Mouse (Mus musculus): ENCODE data around the gene Dusp5. TPM values are rescaled to one million over a fixed set of nuclear protein-coding genes. Genes with fewer than 3 reads are reported as not detected.
A peak's percentile ranks its signal among the peaks of the same experiment; 100 is the strongest.

Dusp5 gene
- polyA plus RNA-seq, 1 experiment from 2014 or later: 3.1 TPM

- Histone ChIP-seq H3K4me1 (ENCODE audit: control insufficient read depth, insufficient read depth, low read length) (no peaks in the 10 kb centered on the region), H3K36me3 (ENCODE audit: control insufficient read depth, insufficient read depth, low read length) (no peaks in the 10 kb centered on the region), H3K27ac (replicated peaks; ENCODE audit: low read depth, low read length) (no peak overlapping the region), H3K4me3 (replicated peaks; ENCODE audit: low read depth, low read length) (no peak overlapping the region), H3K27me3 (ENCODE audit: control insufficient read depth, insufficient read depth, low read length) (no peaks in the 10 kb centered on the region), H3K9me3 (ENCODE audit: control insufficient read depth, low read length) (no peaks in the 10 kb centered on the region), H3K4me2 (ENCODE audit: low read length) (peak overlapping the region; percentile 19), H3K9ac (replicated peaks; ENCODE audit: low read length) (no peak overlapping the region)
- 29% methylated on average over 20 of the region's 20 CpGs for WGBS
- DNase-seq (peak; percentile 8), ATAC-seq (ENCODE audit: low FRiP score, low TSS enrichment) (no peak)
Measured at GRCm38 (mm10) chr19:53557267-53557936, 28.5 kb downstream of the Dusp5 start.

GRCm38 (mm10) chr19:53560436-53560835 lies 31.5 kb downstream of the Dusp5 start:
- DNase-seq: no peak
- Histone ChIP-seq H3K27me3 (ENCODE audit: control insufficient read depth, insufficient read depth, low read length) (no peaks in the 10 kb centered on the region), H3K4me2 (ENCODE audit: low read length) (no peak overlapping the region), H3K4me1 (ENCODE audit: control insufficient read depth, insufficient read depth, low read length) (no peaks in the 10 kb centered on the region), H3K27ac (replicated peaks; ENCODE audit: low read depth, low read length) (no peak overlapping the region), H3K9ac (replicated peaks; ENCODE audit: low read length) (no peak overlapping the region), H3K9me3 (ENCODE audit: control insufficient read depth, low read length) (no peaks in the 10 kb centered on the region), H3K36me3 (ENCODE audit: control insufficient read depth, insufficient read depth, low read length) (no peaks in the 10 kb centered on the region), H3K4me3 (replicated peaks; ENCODE audit: low read depth, low read length) (no peak overlapping the region)
- no peak for ATAC-seq (ENCODE audit: low FRiP score, low TSS enrichment)
- WGBS: 81% methylated on average over 3 of the region's 3 CpGs

- DNase-seq (no peak), ATAC-seq (ENCODE audit: low FRiP score, low TSS enrichment) (no peak)
- Histone ChIP-seq H3K4me1 (ENCODE audit: control insufficient read depth, insufficient read depth, low read length) (no peaks in the 10 kb centered on the region), H3K36me3 (ENCODE audit: control insufficient read depth, insufficient read depth, low read length) (no peaks in the 10 kb centered on the region), H3K4me2 (ENCODE audit: low read length) (no peak overlapping the region), H3K9me3 (ENCODE audit: control insufficient read depth, low read length) (no peaks in the 10 kb centered on the region), H3K4me3 (replicated peaks; ENCODE audit: low read depth, low read length) (no peak overlapping the region), H3K9ac (replicated peaks; ENCODE audit: low read length) (no peak overlapping the region), H3K27ac (replicated peaks; ENCODE audit: low read depth, low read length) (no peak overlapping the region), H3K27me3 (ENCODE audit: control insufficient read depth, insufficient read depth, low read length) (no peaks in the 10 kb centered on the region)
- 52% methylated on average over 4 of the region's 4 CpGs for WGBS
Measured at GRCm38 (mm10) chr19:53564174-53564573, 35.3 kb downstream of the Dusp5 start.

GRCm38 (mm10) chr19:53565565-53566277 lies 36.8 kb downstream of the Dusp5 start:
- Histone ChIP-seq H3K4me2 (ENCODE audit: low read length) (no peak overlapping the region), H3K9ac (replicated peaks; ENCODE audit: low read length) (no peak overlapping the region), H3K27ac (replicated peaks; ENCODE audit: low read depth, low read length) (no peak overlapping the region), H3K9me3 (ENCODE audit: control insufficient read depth, low read length) (no peaks in the 10 kb centered on the region), H3K36me3 (ENCODE audit: control insufficient read depth, insufficient read depth, low read length) (no peaks in the 10 kb centered on the region), H3K4me3 (replicated peaks; ENCODE audit: low read depth, low read length) (no peak overlapping the region), H3K4me1 (ENCODE audit: control insufficient read depth, insufficient read depth, low read length) (no peaks in the 10 kb centered on the region), H3K27me3 (ENCODE audit: control insufficient read depth, insufficient read depth, low read length) (no peaks in the 10 kb centered on the region)
- WGBS: 95% methylated on average over 14 of the region's 14 CpGs
- DNase-seq: no peak
- ATAC-seq (ENCODE audit: low FRiP score, low TSS enrichment): no peak

- H3K9me3 ChIP-seq (ENCODE audit: control insufficient read depth, low read length): no peaks in the 10 kb centered on the region
- peak; percentile 40 for DNase-seq
- H3K4me2 ChIP-seq (ENCODE audit: low read length): peak overlapping the region; percentile 22
- no peak overlapping the region for H3K4me3 ChIP-seq (replicated peaks; ENCODE audit: low read depth, low read length)
- H3K27ac ChIP-seq (replicated peaks; ENCODE audit: low read depth, low read length): no peak overlapping the region
- H3K27me3 ChIP-seq (ENCODE audit: control insufficient read depth, insufficient read depth, low read length): no peaks in the 10 kb centered on the region
- no peak for ATAC-seq (ENCODE audit: low FRiP score, low TSS enrichment)
- H3K4me1 ChIP-seq (ENCODE audit: control insufficient read depth, insufficient read depth, low read length): no peaks in the 10 kb centered on the region
- H3K36me3 ChIP-seq (ENCODE audit: control insufficient read depth, insufficient read depth, low read length): no peaks in the 10 kb centered on the region
- 0 out of 2 replicates have a peak overlapping the region, but pooled peaks have one; percentile 4 for H3K9ac ChIP-seq (replicated peaks; ENCODE audit: low read length)
- 10% methylated on average over 11 of the region's 11 CpGs for WGBS
Measured at GRCm38 (mm10) chr19:53567864-53568263, 39.0 kb downstream of the Dusp5 start.

- 88% methylated on average over 3 of the region's 3 CpGs for WGBS
- DNase-seq (no peak), ATAC-seq (ENCODE audit: low FRiP score, low TSS enrichment) (no peak)
- Histone ChIP-seq H3K9ac (replicated peaks; ENCODE audit: low read length) (no peak overlapping the region), H3K4me2 (ENCODE audit: low read length) (no peak overlapping the region), H3K9me3 (ENCODE audit: control insufficient read depth, low read length) (no peaks in the 10 kb centered on the region), H3K27me3 (ENCODE audit: control insufficient read depth, insufficient read depth, low read length) (no peaks in the 10 kb centered on the region), H3K4me3 (replicated peaks; ENCODE audit: low read depth, low read length) (no peak overlapping the region), H3K36me3 (ENCODE audit: control insufficient read depth, insufficient read depth, low read length) (no peaks in the 10 kb centered on the region), H3K27ac (replicated peaks; ENCODE audit: low read depth, low read length) (no peak overlapping the region), H3K4me1 (ENCODE audit: control insufficient read depth, insufficient read depth, low read length) (no peaks in the 10 kb centered on the region)
Measured at GRCm38 (mm10) chr19:53568553-53568952, 39.6 kb downstream of the Dusp5 start.

GRCm38 (mm10) chr19:53571056-53571455 lies 42.1 kb downstream of the Dusp5 start:
- ATAC-seq (ENCODE audit: low FRiP score, low TSS enrichment) (no peak), DNase-seq (no peak)
- Histone ChIP-seq H3K36me3 (ENCODE audit: control insufficient read depth, insufficient read depth, low read length) (no peaks in the 10 kb centered on the region), H3K9me3 (ENCODE audit: control insufficient read depth, low read length) (no peaks in the 10 kb centered on the region), H3K27me3 (ENCODE audit: control insufficient read depth, insufficient read depth, low read length) (no peaks in the 10 kb centered on the region), H3K4me3 (replicated peaks; ENCODE audit: low read depth, low read length) (no peak overlapping the region), H3K4me1 (ENCODE audit: control insufficient read depth, insufficient read depth, low read length) (no peaks in the 10 kb centered on the region), H3K27ac (replicated peaks; ENCODE audit: low read depth, low read length) (no peak overlapping the region), H3K9ac (replicated peaks; ENCODE audit: low read length) (no peak overlapping the region), H3K4me2 (ENCODE audit: low read length) (no peak overlapping the region)
- WGBS: 91% methylated on average over 4 of the region's 4 CpGs

- DNase-seq: no peak
Measured at GRCm38 (mm10) chr19:53571501-53572428, 42.9 kb downstream of the Dusp5 start.

More at GRCm38 (mm10) chr19:53571501-53572428, 42.9 kb downstream of the Dusp5 start:
- Histone ChIP-seq H3K27ac (replicated peaks; ENCODE audit: low read depth, low read length) (no peak overlapping the region), H3K36me3 (ENCODE audit: control insufficient read depth, insufficient read depth, low read length) (no peaks in the 10 kb centered on the region), H3K9me3 (ENCODE audit: control insufficient read depth, low read length) (no peaks in the 10 kb centered on the region), H3K9ac (replicated peaks; ENCODE audit: low read length) (no peak overlapping the region), H3K27me3 (ENCODE audit: control insufficient read depth, insufficient read depth, low read length) (no peaks in the 10 kb centered on the region), H3K4me3 (replicated peaks; ENCODE audit: low read depth, low read length) (no peak overlapping the region), H3K4me1 (ENCODE audit: control insufficient read depth, insufficient read depth, low read length) (no peaks in the 10 kb centered on the region), H3K4me2 (ENCODE audit: low read length) (no peak overlapping the region)
- no peak for ATAC-seq (ENCODE audit: low FRiP score, low TSS enrichment)
- 86% methylated on average over 18 of the region's 18 CpGs for WGBS

Measured in midbrain, embryonic 14.5 days (tissue).